Mouse (Mus musculus) left cerebral cortex, adult 9 months (tissue): Measurements from ENCODE around the gene Gmps.

Experiments
- DNase-seq, 2 experiments: peaks; one replicate each; pipeline ENCODE4 v3.0.0; 2022; ENCODE audit warnings: low spot score in 2 of 2

The Gmps gene

DNA sequence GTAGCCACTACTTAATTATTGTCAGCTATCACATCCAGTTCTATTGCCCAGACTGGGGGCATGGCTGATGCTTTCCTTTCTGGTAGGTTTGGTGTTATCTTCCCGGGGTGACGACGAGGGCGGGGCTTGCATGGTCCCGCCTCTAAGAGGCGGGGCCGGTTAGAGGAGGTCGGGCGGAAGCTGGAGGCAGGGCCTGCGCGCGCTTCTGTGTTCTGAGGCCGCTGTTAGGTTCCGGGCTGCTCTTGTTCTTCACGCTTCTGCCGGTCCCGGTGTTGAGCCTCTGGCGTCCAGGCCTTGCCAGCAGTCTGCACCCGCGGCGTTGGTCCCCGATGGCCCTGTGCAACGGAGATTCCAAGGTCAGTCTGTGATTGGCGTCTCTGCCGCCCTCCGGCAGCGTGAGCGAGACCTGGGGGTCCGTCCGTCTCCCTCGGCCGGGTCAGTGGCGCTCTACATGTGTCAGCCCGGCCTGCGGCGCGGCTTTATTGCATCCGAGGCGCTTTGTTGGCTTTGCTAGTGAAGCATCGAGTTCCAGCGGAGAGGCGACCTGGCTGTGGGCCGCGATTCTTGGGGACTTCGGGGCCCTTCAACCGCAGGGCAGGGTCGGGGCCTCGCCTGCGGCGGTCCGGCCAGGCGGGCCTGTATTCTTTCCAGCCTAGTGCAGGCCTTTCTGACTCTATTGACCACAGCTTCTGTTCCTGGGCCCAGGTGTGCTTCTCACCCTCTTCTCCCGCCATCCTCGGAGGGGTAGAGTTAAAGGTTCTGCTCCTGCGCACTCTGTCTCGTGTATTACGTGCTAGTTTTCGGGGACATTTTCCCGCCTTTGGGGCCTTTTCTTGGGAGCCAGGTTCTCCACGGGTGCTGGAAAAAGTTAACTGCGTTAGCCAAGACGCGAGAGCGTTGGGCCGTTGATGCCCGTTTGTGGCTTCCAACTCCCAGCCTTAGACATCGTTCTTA, at the start of gene Gmps:
TSS of gene Gmps (plus strand) at position 152 of the 954 bp plus-strand sequence.
- peak; percentile 75 to 94 for DNase-seq

DNA sequence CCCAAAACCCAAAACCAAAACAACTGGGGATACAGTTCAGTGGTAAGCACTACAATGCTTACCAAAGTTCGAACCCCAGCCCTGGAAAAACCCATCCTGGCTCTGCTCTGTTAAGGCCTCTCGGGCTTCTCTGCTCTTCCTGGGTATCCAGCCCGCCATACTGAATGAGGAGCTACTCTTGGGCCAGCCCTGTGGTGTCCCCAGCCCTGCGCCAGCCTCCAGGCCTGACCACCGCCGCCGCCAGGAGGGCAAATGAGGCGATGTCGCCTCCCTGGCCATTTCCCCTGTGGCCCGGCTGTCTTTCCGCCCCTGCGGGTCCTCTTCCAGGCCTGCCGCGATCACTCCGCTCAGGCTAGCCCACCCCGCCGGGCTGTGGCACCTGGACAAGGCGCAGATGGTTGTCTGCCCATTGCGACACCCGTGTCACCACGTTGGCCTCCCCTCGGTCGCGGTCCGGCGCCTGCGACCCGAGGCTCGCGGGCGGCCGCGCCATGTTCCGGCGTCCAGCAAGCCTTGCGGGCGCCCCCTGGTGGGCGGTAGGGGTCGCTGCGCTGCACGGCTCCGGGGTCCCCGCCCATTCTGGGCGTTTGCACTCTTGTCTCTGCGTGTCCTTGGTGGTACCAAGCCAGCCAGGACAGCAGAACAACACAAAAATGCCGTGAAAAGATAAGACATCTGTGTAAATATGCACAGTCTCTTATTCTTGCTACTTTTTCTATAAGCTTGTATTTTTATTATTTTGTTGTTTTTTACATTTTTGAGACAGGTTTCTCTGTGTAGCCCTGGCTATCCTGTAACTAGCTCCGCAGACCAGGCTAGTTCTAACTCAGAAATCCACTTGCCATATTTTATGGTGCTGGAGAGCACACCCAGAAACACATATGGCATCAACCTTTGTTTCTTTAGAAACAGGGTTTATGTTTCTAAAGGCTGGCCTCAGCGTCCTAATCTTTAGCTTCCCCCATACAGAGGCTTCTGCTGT, 46.7 kb upstream of the Gmps start, which contains the start of gene E130311K13Rik:
TSS of gene E130311K13Rik (minus strand) at position 595 of the 982 bp plus-strand sequence.
- DNase-seq, result peak; percentile 44 to 92

DNA sequence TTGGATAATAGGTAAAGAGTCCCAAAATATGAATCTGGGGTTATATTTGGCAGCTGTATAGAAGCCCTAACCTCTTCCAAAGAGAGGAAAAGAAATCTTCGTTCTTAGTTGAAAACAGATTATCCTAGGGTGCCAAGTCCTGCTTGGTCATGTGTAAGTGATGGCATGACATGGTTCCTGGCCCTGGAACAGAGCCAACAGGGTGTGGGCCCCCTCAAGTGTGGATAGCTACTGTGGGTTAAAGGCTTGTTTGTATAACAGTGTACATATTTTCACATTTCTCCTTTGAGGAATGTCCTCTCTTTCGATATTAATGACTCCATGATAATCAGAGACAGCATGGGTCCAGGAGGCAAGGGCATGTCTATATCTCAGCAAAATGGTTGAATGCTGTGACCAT, 37.0 kb upstream of the Gmps start:
- no peak for DNase-seq

DNA sequence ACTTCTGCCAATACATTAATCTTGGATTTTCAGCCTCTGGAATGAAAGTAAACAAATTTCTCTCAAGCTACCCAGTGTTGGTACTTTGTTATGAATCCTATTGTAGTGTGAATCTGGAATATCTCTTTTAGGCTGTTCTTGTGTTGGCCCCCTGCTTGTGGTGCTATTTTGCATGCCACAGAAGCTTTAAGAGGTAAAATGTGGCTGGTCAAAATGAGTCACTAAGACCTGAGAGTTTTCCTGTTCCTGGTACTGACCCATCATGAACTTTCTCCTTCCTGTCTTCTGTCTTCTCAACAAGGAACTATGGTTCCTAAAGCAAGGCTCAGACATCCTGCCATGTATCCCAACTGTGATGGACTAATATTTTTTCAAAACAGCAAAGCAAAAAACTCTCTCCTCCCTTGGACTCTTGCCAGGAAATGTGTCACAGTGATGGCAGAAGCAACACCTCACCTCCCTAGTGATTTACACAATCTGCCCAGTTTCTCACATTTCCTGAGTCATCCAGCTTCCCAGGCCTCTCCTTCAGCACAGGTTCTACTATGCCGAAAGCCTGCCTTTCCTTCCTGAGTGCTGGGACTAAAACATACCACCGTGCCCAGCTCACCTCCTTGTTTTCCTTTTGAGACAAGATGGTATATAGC, 34.6 kb upstream of the Gmps start:
- DNase-seq, result peak; percentile 32 to 65

DNA sequence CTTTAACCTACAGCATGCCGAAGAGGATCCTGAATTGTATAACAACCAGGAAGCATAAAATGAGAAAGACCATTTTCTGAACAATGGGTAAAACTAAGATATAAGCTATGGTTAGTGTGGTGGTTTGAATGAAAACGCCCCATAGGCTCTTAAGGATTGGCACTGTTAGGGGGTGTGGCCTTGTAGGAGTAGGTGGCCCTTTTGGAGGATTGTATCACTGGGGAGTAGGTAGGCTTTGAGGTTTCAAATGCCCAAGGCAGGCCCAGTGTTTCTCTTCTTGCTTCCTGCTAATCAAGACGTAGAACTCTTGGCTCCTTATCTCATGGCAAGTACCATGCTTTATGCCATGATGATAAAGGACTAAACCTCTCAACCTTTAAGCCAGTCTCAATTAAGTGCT, 26.1 kb upstream of the Gmps start:
- DNase-seq, result no peak

DNA sequence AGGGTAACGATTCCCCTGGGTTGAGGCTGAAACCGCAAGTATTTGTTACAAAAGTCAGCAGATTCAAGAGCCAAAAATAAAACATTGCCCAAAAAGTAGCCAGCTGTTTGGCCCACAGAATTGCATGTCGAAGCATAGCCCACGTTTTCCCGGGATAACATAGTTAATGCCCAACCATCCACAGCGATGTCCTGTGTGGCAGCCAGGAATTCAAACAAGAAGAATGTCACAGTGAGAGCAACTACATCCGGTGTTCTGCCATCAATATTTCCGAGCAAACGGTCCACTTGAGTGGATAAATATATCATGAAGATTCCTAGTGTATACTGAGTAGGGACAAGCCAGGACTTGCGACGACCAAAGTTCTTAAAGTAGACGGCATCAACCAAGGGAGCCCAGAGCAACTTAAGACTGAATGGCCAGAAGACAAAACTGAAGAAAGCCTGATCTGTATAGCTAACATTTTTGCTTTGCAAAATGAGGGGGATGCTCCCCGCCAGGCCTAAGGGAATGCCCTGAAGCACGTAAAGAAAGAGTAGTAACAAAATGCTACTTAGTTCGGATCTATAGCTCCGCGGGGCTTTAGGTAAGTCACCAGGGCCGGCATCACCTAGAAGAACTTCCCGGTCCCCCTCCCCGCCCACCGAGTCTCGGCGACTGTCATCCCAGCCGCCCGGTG, 12.3 kb upstream of the Gmps start:
- no peak for DNase-seq

DNA sequence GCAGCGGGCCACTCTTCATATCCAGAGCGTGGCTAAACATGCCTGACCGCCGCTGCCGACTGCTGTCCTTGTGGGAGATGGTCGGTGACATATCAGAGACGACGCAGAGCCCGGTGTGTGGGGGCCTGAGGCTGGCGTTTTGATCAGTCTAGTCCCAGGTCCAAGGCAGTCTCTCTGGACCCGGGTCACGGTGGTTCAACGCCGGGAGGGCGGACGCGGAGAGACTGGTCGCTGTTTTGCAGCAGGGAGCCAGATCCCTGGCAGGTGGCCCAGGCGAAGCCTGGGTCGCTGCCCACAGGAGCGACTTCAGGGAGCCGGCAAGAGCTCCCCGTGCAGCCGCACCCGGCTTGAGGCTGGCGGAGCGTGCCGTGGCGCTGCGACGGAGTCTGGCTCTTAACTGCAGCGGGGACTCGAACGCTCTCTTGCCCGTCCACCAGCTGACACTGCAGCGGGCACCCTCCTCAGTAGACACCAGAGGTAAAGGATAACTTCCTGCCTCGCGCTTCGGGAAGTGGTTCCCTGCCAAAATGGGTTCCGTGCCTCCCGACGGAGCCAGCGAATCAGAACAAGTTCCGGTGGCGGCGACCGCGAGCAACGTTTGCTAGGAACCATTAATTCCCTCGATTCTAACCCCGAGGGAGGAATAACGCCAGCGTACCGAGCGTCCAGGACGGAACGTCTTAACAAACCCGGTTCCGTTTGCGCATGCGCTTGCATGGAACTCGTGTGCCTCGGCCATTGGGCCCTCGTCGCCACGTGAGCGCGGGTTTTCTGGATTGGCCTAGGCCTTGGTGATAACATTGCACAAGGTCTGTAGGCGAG, 11.6 kb upstream of the Gmps start, which contains the start of gene Slc33a1:
TSS of gene Slc33a1 (minus strand) at position 669 of the 822 bp plus-strand sequence.
- DNase-seq, result peak; percentile 97 to 100

DNA sequence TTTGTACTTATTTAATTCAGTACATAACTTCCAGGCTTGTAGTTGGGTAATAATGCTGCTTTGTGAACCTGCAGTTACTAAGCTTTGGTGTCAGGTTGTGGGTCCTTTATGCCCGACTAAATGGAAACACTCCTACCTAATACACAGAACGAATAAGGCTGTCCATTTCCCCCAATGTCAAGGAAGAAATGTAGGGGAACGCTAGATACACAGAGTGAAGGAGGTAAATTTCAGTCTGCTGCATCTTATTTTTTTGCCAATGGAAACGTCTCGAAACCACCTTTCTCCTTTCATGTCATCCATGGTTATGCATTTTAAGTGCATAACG, 11.0 kb upstream of the Gmps start:
- DNase-seq, result no peak

DNA sequence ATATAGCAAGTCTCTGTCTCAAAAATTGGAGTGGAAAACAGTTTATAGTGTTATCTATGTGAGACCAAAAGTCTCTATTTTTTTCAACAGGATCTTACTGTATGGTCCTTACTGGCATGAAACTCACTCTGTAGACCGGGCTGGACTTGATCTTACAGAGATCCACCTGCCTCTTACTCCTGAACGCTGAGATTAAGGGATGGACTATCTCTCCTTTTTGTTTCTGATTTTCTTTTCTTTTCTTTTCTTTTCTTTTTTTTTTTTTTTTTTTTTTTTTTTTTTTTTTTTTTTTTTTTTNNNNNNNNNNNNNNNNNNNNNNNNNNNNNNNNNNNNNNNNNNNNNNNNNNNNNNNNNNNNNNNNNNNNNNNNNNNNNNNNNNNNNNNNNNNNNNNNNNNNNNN, 10.0 kb upstream of the Gmps start:
- DNase-seq, result no peak

DNA sequence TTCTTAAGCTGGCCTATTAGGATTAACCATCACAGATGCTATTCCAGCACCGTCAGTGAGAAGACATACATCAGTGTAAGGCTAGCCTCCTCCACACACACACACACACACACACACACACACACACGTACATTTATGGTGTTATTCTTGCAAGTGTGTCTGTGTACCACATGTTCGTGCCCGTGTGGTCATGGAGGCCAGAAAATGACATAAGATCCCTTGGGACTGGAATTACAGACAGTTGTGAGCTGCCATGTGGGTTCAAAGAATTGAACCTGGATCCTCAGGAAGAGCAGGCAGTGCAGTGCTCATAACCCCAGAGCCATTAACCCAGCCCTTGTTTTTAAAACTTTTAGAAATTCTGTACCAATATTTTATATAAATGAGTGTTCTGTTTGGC, 2.0 kb downstream of the Gmps start:
- no peak for DNase-seq

DNA sequence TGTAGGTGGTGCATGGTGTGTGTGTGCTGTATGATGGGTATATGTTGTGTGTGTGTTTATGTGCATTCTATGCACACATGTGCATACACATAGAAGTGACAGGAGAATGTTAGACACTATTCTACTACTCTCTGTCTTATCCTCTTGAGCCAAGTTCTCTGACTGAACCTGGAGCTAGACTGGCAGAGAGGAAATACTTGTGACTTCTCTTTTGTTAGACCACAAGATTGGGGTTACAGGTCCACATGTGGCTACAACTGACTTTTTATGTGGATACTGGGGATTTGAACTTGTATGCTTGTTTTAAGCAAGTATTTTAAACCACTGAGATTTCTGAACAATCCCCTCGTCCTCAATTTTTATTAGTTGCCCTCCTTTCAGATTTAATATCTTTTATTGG, 10.8 kb downstream of the Gmps start:
- DNase-seq, result no peak

DNA sequence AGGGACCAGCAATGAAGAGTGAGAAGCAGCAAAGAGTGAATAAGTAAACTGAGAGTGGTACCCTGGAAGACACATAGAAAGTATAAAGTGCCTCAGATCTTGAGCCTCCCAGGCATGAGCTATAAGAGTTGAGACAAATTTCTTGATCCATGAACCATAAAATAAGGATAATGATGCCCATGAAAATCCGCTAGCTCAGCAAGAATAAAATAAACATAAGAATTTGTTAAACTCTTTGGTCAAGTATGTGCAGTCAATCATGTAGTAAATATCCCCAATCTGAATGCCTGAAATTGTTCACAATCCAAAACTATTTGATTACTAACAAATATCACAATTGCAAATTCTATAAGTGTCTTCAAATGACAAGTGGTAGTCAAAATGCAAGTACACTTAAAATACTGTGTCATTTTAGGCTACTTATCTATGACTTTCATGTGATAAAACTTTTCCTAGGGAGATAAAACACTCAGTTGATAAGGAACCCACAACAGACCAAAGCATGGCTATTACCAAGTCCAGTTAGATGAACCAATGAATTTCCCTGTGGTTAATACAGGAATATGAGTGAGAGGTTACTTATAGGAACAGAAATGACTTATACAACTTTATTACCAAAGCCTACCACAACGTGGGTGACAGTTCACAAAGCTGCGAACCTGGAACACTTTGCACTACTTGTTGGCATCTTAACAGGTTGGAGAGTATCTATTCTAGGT, 13.0 kb downstream of the Gmps start:
- DNase-seq, result no peak

DNA sequence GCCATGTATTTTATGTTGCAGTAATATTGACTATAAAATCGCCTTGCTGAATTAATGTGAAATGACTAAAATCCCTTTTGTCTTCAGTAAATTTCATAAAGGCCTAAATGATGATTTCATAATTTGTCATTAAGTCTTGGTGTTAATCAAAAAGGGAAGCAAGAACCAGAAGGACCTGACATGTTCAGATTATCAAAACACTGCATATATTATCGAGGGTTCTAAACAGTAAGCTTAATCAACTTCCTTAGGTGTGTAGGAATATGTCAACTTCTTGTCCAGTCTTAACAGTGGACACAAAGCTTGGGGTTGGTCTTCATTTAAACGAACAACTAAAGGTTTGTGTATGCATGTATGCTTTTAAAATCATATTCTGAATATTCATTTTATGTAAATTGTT, 45.5 kb downstream of the Gmps start:
- no peak for DNase-seq

DNA sequence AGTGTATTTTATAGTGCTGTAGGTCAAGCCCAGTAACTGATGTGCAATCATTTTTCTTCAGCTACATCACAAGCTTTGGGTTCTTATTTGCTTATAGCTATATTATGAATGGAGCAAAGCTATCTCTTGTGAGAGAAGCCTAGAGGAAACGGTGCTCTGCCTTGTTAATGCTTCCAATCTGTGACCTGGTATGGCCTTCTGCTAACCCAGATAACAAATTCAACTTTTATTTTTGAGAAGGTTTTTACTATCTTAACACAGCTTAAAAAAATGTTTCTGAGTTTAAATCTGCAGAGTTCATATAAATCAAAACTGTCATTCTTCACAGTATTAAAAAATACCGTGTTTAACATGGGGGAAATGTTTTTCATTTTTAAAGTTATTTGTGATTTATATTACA, 46.0 kb downstream of the Gmps start:
- no peak for DNase-seq

DNA sequence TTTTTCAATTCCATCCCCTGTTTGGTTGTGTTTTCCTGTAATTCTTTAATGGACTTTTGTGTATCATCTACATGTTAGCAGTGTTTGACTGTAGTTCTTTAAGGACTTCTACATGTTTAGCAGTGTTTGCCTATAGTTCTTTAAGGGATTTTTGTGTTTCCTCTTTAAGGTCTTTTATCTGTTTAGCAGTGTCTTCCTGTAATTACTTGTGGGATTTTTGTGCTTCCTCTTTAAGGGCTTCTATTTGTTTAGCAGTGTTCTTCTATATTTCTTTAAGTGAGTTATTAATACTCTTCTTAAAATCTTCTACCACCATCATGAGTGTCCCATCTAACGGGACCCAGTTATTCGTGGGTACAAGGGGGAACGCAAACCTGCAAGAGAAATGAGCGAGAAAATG, 53.9 kb downstream of the Gmps start:
- DNase-seq, result no peak

DNA sequence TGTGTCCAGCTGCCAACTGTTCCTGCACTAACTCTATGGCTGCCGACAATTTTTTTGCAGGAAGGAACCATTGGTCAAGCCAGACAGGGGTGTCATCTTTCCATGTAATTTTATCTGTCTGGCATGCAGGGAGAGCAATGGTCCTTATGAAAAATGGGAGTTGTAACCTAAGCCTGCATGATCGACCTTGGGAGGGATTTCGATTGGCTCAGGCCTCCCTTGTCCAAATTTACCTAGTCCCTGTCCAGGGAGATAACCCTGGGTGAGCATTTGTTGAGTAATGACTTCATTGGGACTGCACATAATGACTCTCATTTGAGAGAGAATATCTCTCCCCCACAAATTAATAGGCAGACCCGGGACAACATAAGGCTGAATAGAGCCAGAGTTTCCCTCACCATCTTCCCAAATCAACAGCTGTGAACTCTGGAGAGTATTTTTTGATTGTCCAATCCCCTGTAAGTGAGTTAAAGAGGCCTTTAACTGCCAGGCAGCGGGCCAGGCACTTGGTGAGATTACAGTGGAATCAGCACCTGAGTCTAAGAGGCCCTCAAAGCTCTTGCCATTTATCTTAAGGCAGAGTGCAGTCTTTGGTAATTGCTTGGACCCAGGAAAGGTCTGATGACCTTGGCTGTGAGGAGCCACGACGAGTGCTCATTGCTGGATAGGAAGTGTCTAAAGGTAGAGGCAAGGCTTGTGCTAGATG, 62.4 kb downstream of the Gmps start:
- no peak for DNase-seq

DNA sequence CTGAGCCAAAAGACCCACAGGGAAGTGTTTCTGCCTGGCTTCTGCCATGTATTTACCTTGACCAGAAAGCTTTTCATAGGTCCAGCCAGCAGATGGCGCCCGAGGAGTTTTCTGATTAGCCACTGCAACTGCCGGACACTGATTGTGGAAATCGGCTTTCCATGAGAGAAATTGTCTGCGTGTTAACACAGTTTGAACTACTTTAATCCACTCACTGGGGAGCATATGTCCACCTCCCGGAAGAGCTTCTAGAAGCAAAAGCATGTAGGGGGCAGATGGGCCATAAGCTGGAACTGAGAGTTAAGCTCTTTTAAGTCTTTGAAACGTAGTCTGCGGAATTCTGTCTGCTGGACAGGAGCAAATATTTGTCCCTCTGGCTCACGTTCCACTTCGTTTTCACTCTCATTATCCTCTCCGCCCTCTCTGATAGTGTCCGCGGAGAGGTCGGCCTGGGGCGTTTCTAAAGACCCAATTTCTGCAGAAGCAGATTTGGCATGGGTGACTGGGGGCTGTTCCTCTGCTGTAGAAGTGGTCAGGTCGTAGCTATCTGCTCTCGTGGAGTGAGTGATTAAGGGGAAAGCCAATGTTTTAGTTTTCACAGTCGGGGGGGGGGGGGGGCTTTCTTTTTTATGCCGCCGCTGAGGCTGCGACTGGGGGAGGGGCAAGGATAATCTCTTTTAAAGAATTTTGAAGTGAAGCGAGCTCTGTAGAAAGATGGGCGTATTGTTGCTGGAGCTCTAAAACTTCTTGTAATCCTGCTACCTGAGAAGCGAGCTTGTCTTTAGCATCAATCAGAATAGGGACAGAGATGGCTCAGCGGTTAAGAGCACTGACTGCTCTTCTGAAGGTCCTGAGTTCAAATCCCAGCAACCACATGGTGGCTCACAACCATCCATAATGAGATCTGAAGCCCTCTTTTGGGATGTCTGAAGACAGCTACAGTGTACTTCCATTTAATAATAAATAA, 64.2 kb downstream of the Gmps start:
- DNase-seq, result peak; percentile 19 to 89
